Mouse (Mus musculus): Measurements from ENCODE around the gene Gxylt2.

GRCm38 (mm10) chr6:100810117-100810516 is 105.6 kb downstream of the Gxylt2 start:
- no peak for TF ChIP-seq CTCF (IDR thresholded peaks at IDR 0.05; ENCODE audit: control insufficient read depth, insufficient read depth, low read length)
- no peak for TF ChIP-seq POLR2A (IDR thresholded peaks at IDR 0.05; ENCODE audit: borderline replicate concordance, control insufficient read depth, low read depth, low read length)
